Mouse (Mus musculus): ENCODE data around the gene Cacnb4.

GRCm38 (mm10) chr2:52654541-52654940 lies 22.1 kb downstream of the Cacnb4 start:
- TF ChIP-seq GATA1 (IDR thresholded peaks at IDR 0.05; ENCODE audit: borderline replicate concordance, low read length) (no peak), FLI1 (IDR thresholded peaks at IDR 0.05; ENCODE audit: low read length) (no peak)

Measured in megakaryocyte, embryonic 14.5 days (primary cell).